Mouse (Mus musculus) kidney, adult 8-10 months (tissue): Measurements from ENCODE around the gene Map3k7.

Experiments used
- DNase-seq, 2 experiments: peaks; one replicate each; pipeline ENCODE4 v3.0.0; 2022

Map3k7 gene

DNA sequence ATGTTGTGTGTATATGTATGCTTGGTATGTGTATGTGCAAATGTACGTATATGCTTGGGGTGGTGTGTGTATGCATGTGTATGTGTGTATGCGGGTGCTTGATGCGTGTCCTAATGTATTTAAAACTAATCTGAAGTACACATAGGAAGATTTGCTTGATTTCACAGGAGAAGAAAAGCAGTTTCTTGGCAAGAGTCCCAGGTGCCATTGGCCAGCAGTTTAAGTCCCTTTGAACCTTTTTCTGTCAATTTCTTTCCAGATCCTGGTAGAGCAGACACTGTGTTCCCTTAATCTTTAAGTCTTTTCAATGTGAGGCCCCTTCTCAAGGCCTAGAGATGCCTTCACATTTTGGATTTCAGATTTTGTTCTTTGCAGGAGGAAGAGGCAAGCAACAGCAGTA is 99.4 kb downstream of the Map3k7 start:
- no peak for DNase-seq
